Mouse (Mus musculus): ENCODE measurements around the gene Wdr86.

GRCm38 (mm10) chr5:24751305-24752174 lies 21.0 kb upstream of the Wdr86 start:
- TF ChIP-seq CTCF (IDR thresholded peaks at IDR 0.05; ENCODE audit: insufficient read depth, low read depth, low read length) (no peak), POLR2A (IDR thresholded peaks at IDR 0.05; ENCODE audit: insufficient read depth, low read depth, low read length) (no peak)

All from olfactory bulb, adult 2 months (tissue).